Mouse (Mus musculus): Measurements from ENCODE around the gene Tcf19.
"Not testable (repeated sequence)": the region's sequence is repeated elsewhere in the genome, so short reads cannot be mapped to it uniquely, and the experiment has no call there.

The Tcf19 gene

GRCm38 (mm10) chr17:35532360-35532759 lies 15.7 kb upstream of the Tcf19 start:
- no peak for DNase-seq (ENCODE audit: low spot score)

GRCm38 (mm10) chr17:35526644-35527043 lies 10.0 kb upstream of the Tcf19 start:
- DNase-seq (ENCODE audit: low spot score): no peak

GRCm38 (mm10) chr17:35524354-35524753 lies 7.7 kb upstream of the Tcf19 start:
- DNase-seq (ENCODE audit: low spot score): no peak

- DNase-seq (ENCODE audit: low spot score): no peak
Measured at GRCm38 (mm10) chr17:35517526-35517925, 902 bp upstream of the Tcf19 start.

- DNase-seq (ENCODE audit: low spot score): peak; percentile 33
Measured at GRCm38 (mm10) chr17:35515911-35516640, 548 bp downstream of the Tcf19 start.

GRCm38 (mm10) chr17:35514756-35515155 lies 1.9 kb downstream of the Tcf19 start:
- DNase-seq (ENCODE audit: low spot score): no peak

GRCm38 (mm10) chr17:35513886-35514285 lies 2.7 kb downstream of the Tcf19 start:
- peak; percentile 57 for DNase-seq (ENCODE audit: low spot score)

- no peak for DNase-seq (ENCODE audit: low spot score)
Measured at GRCm38 (mm10) chr17:35512916-35513626, 3.6 kb downstream of the Tcf19 start.

GRCm38 (mm10) chr17:35509284-35509683 lies 7.3 kb downstream of the Tcf19 start:
- DNase-seq (ENCODE audit: low spot score): peak; percentile 56

GRCm38 (mm10) chr17:35508279-35508678 lies 8.3 kb downstream of the Tcf19 start:
- DNase-seq (ENCODE audit: low spot score): not testable (repeated sequence)

GRCm38 (mm10) chr17:35507556-35508260 lies 8.9 kb downstream of the Tcf19 start:
- peak; percentile 57 for DNase-seq (ENCODE audit: low spot score)

- no peak for DNase-seq (ENCODE audit: low spot score)
Measured at GRCm38 (mm10) chr17:35506881-35507280, 9.7 kb downstream of the Tcf19 start.

- no peak for DNase-seq (ENCODE audit: low spot score)
Measured at GRCm38 (mm10) chr17:35505776-35506175, 10.8 kb downstream of the Tcf19 start, which contains the start of gene Pou5f1. Gene Pou5f1, plus strand, starts transcription at chr17:35506018.

GRCm38 (mm10) chr17:35504628-35505481 lies 11.8 kb downstream of the Tcf19 start:
- DNase-seq (ENCODE audit: low spot score): no peak

GRCm38 (mm10) chr17:35503849-35504248 lies 12.8 kb downstream of the Tcf19 start:
- no peak for DNase-seq (ENCODE audit: low spot score)

GRCm38 (mm10) chr17:35502762-35503161 lies 13.9 kb downstream of the Tcf19 start:
- no peak for DNase-seq (ENCODE audit: low spot score)

GRCm38 (mm10) chr17:35502226-35502625 lies 14.4 kb downstream of the Tcf19 start:
- DNase-seq (ENCODE audit: low spot score): no peak

GRCm38 (mm10) chr17:35497124-35497523 lies 19.5 kb downstream of the Tcf19 start:
- no peak for DNase-seq (ENCODE audit: low spot score)

- DNase-seq (ENCODE audit: low spot score): no peak
Measured at GRCm38 (mm10) chr17:35490320-35490719, 26.3 kb downstream of the Tcf19 start.

- DNase-seq (ENCODE audit: low spot score): no peak
Measured at GRCm38 (mm10) chr17:35488041-35488440, 28.6 kb downstream of the Tcf19 start.

- no peak for DNase-seq (ENCODE audit: low spot score)
Measured at GRCm38 (mm10) chr17:35486726-35487125, 29.9 kb downstream of the Tcf19 start.

GRCm38 (mm10) chr17:35485702-35486101 lies 30.9 kb downstream of the Tcf19 start:
- no peak for DNase-seq (ENCODE audit: low spot score)
